ENCODE assay signal across 23 mouse cellular contexts in genomic region chr7:83869839-83870543, GRCm38 (mm10). TPM values are rescaled to one million over a fixed set of nuclear protein-coding genes. Genes with fewer than 3 reads are reported as not detected.
DNase-seq lines count a peak whose midpoint lies in the region; ATAC-seq and TF ChIP-seq lines count a peak whose summit lies in the region.
"Had no signal": no experiment of that assay in that cellular context is flagged by ENCODE, and none has a peak within 500 bp of the region (broad histone marks: within the 10 kb centered on the region; RNA-seq: fewer than 3 reads in every experiment).

No protein-coding gene starts in this region.

- H3K9me3 ChIP-seq in lung, embryonic 14.5 days (ENCODE audit: low read depth, low read length) = no peaks in the 10 kb centered on the region
- no peaks in the 10 kb centered on the region for H3K9me3 ChIP-seq in midbrain, embryonic 13.5 days
- no peaks in the 10 kb centered on the region for H3K9me3 ChIP-seq in midbrain, embryonic 16.5 days (replicated peaks; ENCODE audit: control insufficient read depth, low read length, poor library complexity, severe bottlenecking)
- H3K9me3 ChIP-seq: embryonic facial prominence, embryonic 13.5 days; forebrain, embryonic 12.5 days; G1E; heart, embryonic 15.5 days; hindbrain, embryonic 10.5 days had no signal

- H3K27ac ChIP-seq in lung, embryonic 14.5 days (ENCODE audit: low read depth) = no peak overlapping the region
- H3K27ac ChIP-seq in midbrain, embryonic 13.5 days = no peak overlapping the region
- no peak overlapping the region for H3K27ac ChIP-seq in midbrain, embryonic 16.5 days (ENCODE audit: low read length)
- H3K27ac ChIP-seq: embryonic facial prominence, embryonic 13.5 days; forebrain, embryonic 12.5 days; heart, adult 2 months; heart, embryonic 15.5 days; hindbrain, embryonic 10.5 days had no signal

- peak; percentile 79 for DNase-seq in heart, adult 11 months
- no peak for DNase-seq in heart, postnatal 36 days
- peak; percentile 34 for DNase-seq in lung, embryonic 14.5 days
- no peak for DNase-seq in lung, postnatal 10 days
- peak; percentile 25 for DNase-seq in Muller cell, postnatal 12 days (ENCODE audit: inconsistent ontology term)
- DNase-seq: adrenal gland, postnatal 14 days; B cell, adult 2 months; cerebellum, adult 11-12 months; cerebellum, adult 9-10 months; cerebellum, postnatal 36 days; gastrocnemius, postnatal 10 days; heart, adult 2 months; heart, postnatal 14 days had no signal

- ATAC-seq in lung, embryonic 14.5 days (ENCODE audit: insufficient read depth) = no peak
- 0 out of 2 replicates have a peak, but pooled peaks have one; percentile 50 for ATAC-seq in midbrain, embryonic 13.5 days
- no peak for ATAC-seq in midbrain, embryonic 16.5 days
- ATAC-seq: CD4-positive, CD25-positive, alpha-beta regulatory T cell, adult 4 months; forebrain, embryonic 16.5 days had no signal

- H3K27me3 ChIP-seq in lung, embryonic 14.5 days (ENCODE audit: insufficient read depth, low read length) = no peaks in the 10 kb centered on the region
- H3K27me3 ChIP-seq in midbrain, embryonic 13.5 days = no peaks in the 10 kb centered on the region
- H3K27me3 ChIP-seq in midbrain, embryonic 16.5 days (ENCODE audit: control insufficient read depth, insufficient read depth, low read depth, low read length) = no peaks in the 10 kb centered on the region
- H3K27me3 ChIP-seq: embryonic facial prominence, embryonic 13.5 days; forebrain, embryonic 12.5 days; heart, embryonic 15.5 days had no signal

- intact Hi-C loops in heart, postnatal 36 days (cut with DNase I) = no loop called here

- WGBS in lung, embryonic 14.5 days = 37% methylated on average over 5 of the region's 5 CpGs
- 32% methylated on average over 5 of the region's 5 CpGs for WGBS in midbrain, embryonic 13.5 days
- WGBS in midbrain, embryonic 16.5 days = 29% methylated on average over 5 of the region's 5 CpGs

- no peak overlapping the region for H3K9ac ChIP-seq in lung, embryonic 14.5 days
- H3K9ac ChIP-seq in midbrain, embryonic 13.5 days (replicated peaks) = no peak overlapping the region
- H3K9ac ChIP-seq in midbrain, embryonic 16.5 days (ENCODE audit: low read depth, low read length) = no peak overlapping the region
- H3K9ac ChIP-seq: embryonic facial prominence, embryonic 13.5 days; forebrain, embryonic 12.5 days; heart, embryonic 15.5 days had no signal

- H3K4me2 ChIP-seq in lung, embryonic 14.5 days = no peak overlapping the region
- H3K4me2 ChIP-seq in midbrain, embryonic 13.5 days (replicated peaks) = no peak overlapping the region
- H3K4me2 ChIP-seq in midbrain, embryonic 16.5 days (ENCODE audit: low read length) = no peak overlapping the region
- H3K4me2 ChIP-seq: embryonic facial prominence, embryonic 13.5 days; forebrain, embryonic 12.5 days; heart, embryonic 11.5 days; heart, embryonic 15.5 days had no signal

- no peaks in the 10 kb centered on the region for H3K4me1 ChIP-seq in lung, embryonic 14.5 days (ENCODE audit: insufficient read depth)
- H3K4me1 ChIP-seq in midbrain, embryonic 13.5 days (replicated peaks) = peaks cover 6% of the 10 kb centered on the region
- no peaks in the 10 kb centered on the region for H3K4me1 ChIP-seq in midbrain, embryonic 16.5 days (ENCODE audit: control insufficient read depth, insufficient read depth, low read length)
- H3K4me1 ChIP-seq: embryonic facial prominence, embryonic 13.5 days; heart, embryonic 15.5 days had no signal

- no peak overlapping the region for H3K4me3 ChIP-seq in lung, embryonic 14.5 days (ENCODE audit: low read depth, low read length)
- no peak overlapping the region for H3K4me3 ChIP-seq in midbrain, embryonic 13.5 days (replicated peaks)
- no peak overlapping the region for H3K4me3 ChIP-seq in midbrain, embryonic 16.5 days (ENCODE audit: low read depth, low read length)
- H3K4me3 ChIP-seq: embryonic facial prominence, embryonic 13.5 days; forebrain, embryonic 12.5 days; heart, adult 2 months; heart, embryonic 15.5 days; hindbrain, embryonic 10.5 days had no signal

- TF ChIP-seq CTCF in lung, embryonic 14.5 days (IDR thresholded peaks at IDR 0.05; ENCODE audit: low read depth) = no peak

- no peaks in the 10 kb centered on the region; the same call in 1 of the 2 replicates for H3K36me3 ChIP-seq in lung, embryonic 14.5 days (ENCODE audit: insufficient read depth)
- H3K36me3 ChIP-seq in midbrain, embryonic 13.5 days = no peaks in the 10 kb centered on the region
- 0 out of 2 replicates have a peak, but pooled peaks cover 2% of the 10 kb centered on the region for H3K36me3 ChIP-seq in midbrain, embryonic 16.5 days (ENCODE audit: control insufficient read depth, insufficient read depth, low read length)
- H3K36me3 ChIP-seq: embryonic facial prominence, embryonic 13.5 days; forebrain, embryonic 12.5 days; G1E; heart, embryonic 15.5 days; hindbrain, embryonic 10.5 days had no signal

RNA-seq across cellular contexts. Expression of gene Tlnrd1, which starts 14.1 kb away (rescaled TPM):
- total RNA-seq in heart, postnatal 36 days (2021) = 1 to 10 TPM; 8.5 to 8.8 TPM
- 24.1 and 29.1 TPM in 2 replicates for polyA plus RNA-seq in lung, embryonic 14.5 days (2014; fragmentation: Nextera tagmentation; extraction: Ambion mirVana)
- polyA plus RNA-seq in midbrain, embryonic 13.5 days (2015; fragmentation: Nextera tagmentation; extraction: Ambion mirVana) = 5.8 and 7.5 TPM in 2 replicates
- 7.1 and 7.6 TPM in 2 replicates for polyA plus RNA-seq in midbrain, embryonic 16.5 days (2015; fragmentation: Nextera tagmentation; extraction: Ambion mirVana)

RNA-seq across cellular contexts. Expression of gene Mesd, which starts 14.3 kb away (rescaled TPM):
- 10 to 100 TPM; 47.6 to 50.3 TPM for total RNA-seq in heart, postnatal 36 days (2021)
- 111 and 117 TPM in 2 replicates for polyA plus RNA-seq in lung, embryonic 14.5 days (2014; fragmentation: Nextera tagmentation; extraction: Ambion mirVana)
- polyA plus RNA-seq in midbrain, embryonic 13.5 days (2015; fragmentation: Nextera tagmentation; extraction: Ambion mirVana) = 68.6 and 69.6 TPM in 2 replicates
- 61.7 and 65.9 TPM in 2 replicates for polyA plus RNA-seq in midbrain, embryonic 16.5 days (2015; fragmentation: Nextera tagmentation; extraction: Ambion mirVana)

Comparison
In these comparisons a context has a peak if more than half of its experiments do, and no peak if none do; other contexts are left out.
1. DNase-seq: peak in heart, adult 11 months (single experiment), lung, embryonic 14.5 days (single experiment) and Muller cell, postnatal 12 days (single experiment); none in heart, postnatal 36 days (0 of 2) and lung, postnatal 10 days (single experiment).